Mouse (Mus musculus) frontal cortex, postnatal 10 days (tissue): ENCODE measurements around the gene E4f1.
A peak's percentile ranks its signal among the peaks of the same experiment; 100 is the strongest.

Experiments used
- DNase-seq, 2 experiments: peaks; one replicate each; pipeline ENCODE4 v3.0.0; 2022; ENCODE audit warnings: low spot score in 2 of 2, mixed read lengths in 1 of 2

Gene E4f1

DNA sequence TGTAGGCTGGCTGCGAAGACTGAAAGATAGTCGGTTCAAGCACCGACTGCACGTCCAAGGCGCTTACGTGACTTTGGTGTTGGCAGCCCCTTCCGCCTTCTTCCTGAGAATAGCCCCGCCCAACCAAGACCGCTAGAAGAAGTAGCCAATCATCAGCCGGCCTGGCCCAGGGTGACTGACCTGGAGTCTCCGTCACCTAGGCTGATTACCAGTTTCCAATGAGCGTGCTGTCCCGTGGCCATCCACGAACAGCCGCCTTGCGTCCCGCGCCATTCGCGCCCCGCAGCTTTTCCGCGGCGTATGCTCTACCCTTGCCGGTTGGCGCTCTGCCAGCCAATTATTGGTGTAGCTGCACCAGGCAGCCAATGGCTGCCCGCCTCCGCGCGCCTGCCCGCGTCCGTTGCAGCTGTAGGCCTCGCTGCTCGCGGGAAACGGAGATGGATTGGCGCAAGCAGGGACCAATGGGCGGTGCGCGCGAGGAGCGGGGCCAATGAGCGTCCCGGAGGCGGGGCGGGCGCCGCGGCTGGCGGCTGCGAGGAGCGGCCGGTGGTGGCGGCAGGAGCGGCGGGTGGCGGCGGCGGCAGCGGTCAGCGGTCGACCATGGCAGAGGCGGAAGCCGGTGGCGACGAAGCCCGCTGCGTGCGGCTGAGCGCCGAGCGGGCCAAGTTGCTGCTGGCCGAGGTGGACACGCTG, at the start of gene E4f1, which contains the start of gene Pgp:
Gene E4f1, minus strand, starts transcription at position 404 of the 693 bp plus-strand sequence.
Gene Pgp, plus strand, starts transcription at position 483 of the 693 bp plus-strand sequence.
- peak; percentile 98 to 99 for DNase-seq

- no peak for DNase-seq
These were observed 44.5 kb upstream of the E4f1 start for GRCm38 (mm10) chr17:24514270-24515257.

- peak in 1 of 2 experiments; percentile 69 for DNase-seq
These were observed 43.5 kb upstream of the E4f1 start for GRCm38 (mm10) chr17:24513609-24514008.

GRCm38 (mm10) chr17:24507806-24508460, 37.8 kb upstream of the E4f1 start:
- no peak for DNase-seq

- DNase-seq = peak in 1 of 2 experiments; percentile 29
These were observed 37.1 kb upstream of the E4f1 start for GRCm38 (mm10) chr17:24507129-24507664.

DNA sequence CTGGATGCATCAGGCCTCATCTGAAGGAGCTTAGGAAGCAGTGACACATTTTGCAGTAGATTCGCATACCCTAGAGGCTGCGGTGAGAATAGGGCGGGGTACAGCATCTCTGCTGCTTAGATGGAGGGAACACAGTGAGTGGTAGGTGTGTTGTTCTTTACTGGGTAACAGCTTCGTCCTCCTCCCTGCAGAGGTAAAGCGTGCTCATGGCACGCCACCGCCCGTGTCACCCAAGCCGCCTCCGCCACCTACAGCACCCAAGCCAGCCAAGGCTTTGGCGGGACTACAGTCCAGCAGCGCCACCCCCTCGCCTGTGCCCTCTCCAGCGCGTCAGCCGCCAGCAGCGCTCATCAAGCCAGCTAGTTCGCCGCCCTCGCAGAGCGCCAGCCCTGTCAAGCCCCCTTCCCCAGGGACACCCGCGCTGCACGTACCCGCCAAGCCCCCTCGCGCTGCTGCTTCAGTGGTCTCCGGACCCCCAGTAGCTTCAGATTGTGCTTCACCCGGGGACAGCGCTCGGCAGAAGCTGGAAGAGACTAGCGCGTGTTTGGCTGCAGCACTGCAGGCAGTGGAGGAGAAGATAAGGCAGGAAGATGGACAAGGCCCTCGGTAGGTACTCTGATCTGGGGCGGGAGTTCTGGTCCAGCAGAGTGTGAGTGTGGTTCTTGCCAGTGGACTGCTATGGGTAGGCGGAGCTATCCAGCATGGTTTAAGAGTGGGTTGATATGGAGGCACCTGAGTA, 36.4 kb upstream of the E4f1 start:
- DNase-seq = no peak

DNA sequence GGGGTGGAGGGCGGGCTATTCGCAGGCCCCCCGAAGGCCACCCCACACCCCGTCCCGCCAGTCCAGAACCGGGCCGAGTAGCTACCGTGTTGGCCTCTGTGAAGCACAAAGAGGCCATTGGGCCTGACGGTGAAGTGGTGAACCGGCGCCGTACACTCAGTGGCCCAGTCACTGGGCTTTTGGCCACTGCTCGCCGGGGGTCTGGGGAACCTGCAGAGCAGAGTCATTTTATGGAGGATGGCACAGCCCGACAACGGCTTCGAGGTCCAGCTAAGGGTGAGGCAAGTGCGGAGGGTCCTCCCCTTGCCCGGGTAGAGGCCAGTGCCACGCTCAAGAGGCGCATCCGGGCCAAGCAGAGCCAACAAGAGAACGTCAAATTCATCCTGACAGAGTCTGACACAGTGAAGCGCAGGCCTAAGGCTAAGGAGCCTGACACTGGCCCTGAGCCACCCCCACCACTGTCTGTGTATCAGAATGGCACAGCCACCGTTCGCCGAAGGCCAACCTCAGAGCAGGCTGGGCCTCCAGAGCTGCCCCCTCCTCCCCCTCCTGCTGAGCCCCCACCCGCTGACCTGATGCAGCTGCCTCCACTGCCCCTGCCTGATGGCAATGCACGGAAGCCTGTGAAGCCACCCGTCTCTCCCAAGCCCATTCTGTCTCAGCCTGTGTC, 35.3 kb upstream of the E4f1 start:
- no peak for DNase-seq

DNA sequence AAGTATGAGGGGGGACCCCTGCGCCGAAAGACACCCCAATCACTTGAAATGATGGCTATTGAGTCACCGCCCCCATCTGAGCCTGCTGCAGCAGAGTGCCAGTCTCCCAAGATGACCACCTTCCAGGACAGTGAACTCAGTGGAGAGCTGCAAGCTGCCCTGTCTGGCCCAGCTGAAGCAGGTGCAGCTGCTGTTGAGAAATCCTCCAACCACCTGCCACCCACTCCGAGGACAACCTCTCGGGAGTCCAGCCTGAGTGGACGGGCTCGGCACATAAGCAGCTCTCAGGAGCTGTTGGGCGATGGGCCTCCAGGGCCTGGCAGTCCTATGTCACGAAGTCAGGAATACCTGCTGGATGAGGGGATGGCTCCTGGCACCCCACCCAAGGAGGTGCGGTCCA, 34.0 kb upstream of the E4f1 start:
- DNase-seq = no peak

GRCm38 (mm10) chr17:24502208-24502607, 32.1 kb upstream of the E4f1 start:
- DNase-seq = no peak

DNA sequence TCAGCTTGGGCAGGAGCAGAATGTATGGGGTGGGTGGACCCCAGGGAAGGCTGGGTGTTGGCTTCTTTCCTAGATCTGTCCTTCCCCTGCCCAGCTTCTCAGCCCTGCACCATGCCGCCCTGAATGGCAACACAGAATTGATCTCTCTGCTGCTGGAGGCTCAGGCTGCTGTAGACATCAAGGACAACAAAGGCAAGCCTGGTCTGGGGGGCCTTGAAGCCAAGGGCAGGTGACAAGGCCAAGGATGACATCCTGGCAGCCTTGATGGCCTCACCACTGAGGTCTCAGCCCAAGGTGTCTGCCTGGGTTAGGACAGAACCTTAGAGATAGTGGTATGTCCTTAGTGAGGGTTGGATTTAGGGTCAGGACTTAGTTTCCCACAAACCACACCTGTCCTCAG, 25.9 kb upstream of the E4f1 start:
- DNase-seq = no peak

DNA sequence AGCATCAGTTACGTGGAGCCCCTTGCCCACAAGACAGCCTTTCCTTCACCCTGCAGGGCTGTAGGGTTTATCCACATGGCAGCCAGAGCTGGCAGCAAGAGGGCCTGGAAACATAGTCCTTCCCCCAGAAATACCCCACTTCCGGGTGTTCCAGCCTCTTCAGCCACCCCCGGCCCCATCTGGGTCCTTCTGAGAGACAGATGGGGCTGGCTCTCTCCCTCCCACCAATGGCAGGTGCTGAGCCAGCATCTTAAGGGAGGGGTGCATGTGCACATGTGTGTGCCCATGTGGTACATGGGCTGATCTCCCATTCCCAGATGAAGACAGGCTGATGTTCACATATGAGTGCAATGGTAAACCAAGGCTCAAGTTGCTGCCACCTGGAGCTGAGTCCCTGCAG, 25.3 kb upstream of the E4f1 start:
- DNase-seq = peak; percentile 34 to 65

DNA sequence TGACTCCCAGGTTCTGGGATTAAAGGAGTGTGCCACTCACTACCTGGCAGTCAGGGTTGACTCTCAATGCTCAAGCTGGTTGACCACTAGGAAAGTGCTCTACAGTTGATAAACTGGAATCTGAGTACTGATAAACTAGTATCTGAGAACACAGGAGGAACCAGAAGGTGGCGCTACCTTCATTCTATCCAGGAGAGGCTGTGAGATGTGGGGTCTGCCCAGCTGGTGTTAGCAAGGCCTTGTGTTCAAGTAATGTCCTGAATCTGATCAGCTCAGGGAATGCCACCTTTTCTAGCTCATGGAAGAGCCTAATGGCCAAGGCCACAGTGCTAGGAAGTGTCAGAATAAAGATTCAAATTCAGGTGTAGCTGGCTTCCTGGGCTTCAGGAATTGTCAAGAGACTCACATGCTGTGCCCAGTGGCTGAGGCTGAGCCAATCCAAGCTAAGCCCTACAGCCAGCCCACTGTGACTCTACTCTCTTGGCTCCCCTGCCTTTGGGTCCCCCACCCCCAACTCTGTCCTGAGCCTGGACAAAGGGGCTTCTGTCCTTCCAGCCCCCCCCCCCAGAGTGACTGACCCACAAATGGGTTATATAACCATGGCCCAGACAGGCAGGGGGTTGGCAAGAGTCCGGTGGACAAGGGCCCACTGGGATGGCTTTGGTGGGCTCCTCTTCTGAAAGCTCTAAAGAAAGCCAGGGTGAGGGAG, 24.7 kb upstream of the E4f1 start:
- peak; percentile 49 to 68 for DNase-seq

DNA sequence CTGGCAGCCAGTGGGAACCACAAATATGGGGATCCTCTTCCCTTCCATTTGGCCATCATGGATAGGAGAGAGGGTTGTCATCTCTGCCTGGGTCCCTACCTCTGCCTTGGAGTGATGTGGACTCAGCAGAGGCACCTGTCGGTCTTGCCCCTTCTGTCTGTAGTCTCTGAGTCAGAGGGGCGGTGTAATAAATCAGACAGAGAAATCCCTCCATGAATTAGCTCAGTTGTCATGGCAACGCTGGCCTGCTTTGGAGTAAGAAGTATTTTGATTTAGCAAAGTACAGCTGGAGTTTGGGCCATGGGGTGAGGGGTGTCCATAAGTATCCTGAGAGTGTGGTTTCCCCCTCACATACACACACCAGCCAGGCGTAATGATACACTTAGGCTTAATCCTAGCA, 20.3 kb upstream of the E4f1 start:
- peak in 1 of 2 experiments; percentile 25 for DNase-seq

- no peak for DNase-seq
These were observed 19.3 kb upstream of the E4f1 start for GRCm38 (mm10) chr17:24489265-24490030.

- peak in 1 of 2 experiments; percentile 48 for DNase-seq
These were observed 18.6 kb upstream of the E4f1 start for GRCm38 (mm10) chr17:24488662-24489264.

DNA sequence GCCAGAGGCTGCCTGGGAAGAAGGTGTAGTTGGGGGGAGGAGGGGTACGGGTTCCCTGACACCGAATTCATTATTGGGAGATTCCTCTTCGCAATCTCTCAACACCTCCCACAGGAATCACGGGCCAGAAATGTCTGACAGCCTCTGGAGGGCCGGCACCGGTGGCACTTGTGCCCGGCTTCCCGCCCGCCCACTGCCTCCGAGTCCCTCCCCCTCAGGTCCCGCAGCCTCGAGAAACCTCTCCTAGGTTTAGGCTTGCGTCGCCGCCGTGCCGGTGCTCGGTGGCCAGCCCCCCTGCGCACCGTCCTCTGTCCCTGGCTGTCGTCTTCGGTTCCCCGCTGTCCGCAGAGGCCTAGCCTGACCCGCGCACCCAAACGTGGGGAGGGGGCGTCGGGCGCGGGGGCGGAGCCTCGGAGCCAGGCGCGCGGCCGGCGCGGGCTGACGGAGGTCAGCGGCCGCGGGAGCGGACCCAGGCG, 18.1 kb upstream of the E4f1 start, which contains the start of gene Caskin1:
Gene Caskin1, plus strand, starts transcription at position 416 of the 476 bp plus-strand sequence.
- DNase-seq = no peak

GRCm38 (mm10) chr17:24485090-24485860, 15.2 kb upstream of the E4f1 start:
- DNase-seq = peak in 1 of 2 experiments; percentile 69

GRCm38 (mm10) chr17:24483495-24483894, 13.4 kb upstream of the E4f1 start:
- DNase-seq = no peak
